Mouse (Mus musculus): ENCODE data around the gene Col4a3. TPM values are rescaled to one million over a fixed set of nuclear protein-coding genes. Genes with fewer than 3 reads are reported as not detected.

Col4a3 gene
- polyA plus RNA-seq, 1 experiment = 0.16 TPM

DNA sequence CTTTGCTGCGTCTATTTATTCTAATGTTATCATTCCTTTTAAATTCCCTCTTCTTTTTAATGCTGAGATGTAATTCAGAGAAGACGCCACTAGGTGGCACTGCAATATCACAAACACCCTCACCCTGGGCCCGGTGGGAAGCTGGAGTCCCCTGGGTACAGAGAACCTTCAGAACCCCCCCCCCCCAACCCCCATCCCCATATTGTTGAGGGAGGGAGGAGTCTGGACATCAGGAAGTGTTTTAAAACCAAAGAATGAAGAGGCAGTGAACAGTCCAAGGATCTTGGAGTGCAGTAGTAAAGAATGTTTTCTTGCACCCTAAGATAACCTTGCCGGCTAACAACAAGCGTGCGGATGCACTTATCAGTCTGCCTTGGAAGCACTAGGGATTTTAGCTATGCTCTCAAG is 32.3 kb upstream of the Col4a3 start:
- TF ChIP-seq POLR2A (IDR thresholded peaks at IDR 0.05; ENCODE audit: control insufficient read depth, extremely low read depth, insufficient read depth, low read length, poor library complexity) = no peak
- DNase-seq = no peak
- no peaks in the 10 kb centered on the region for H3K4me1 ChIP-seq (replicated peaks; ENCODE audit: control insufficient read depth, insufficient read depth, low read length)
- no peaks in the 10 kb centered on the region for H3K36me3 ChIP-seq (ENCODE audit: control insufficient read depth, insufficient read depth, low read length)
- H3K27me3 ChIP-seq (ENCODE audit: control insufficient read depth, insufficient read depth, low read length) = no peaks in the 10 kb centered on the region
- H3K27ac ChIP-seq (ENCODE audit: control insufficient read depth, insufficient read depth, low read length) = no peak overlapping the region
- H3K4me3 ChIP-seq (ENCODE audit: control insufficient read depth, insufficient read depth, low read length) = no peak overlapping the region
- WGBS = 47% methylated on average over 6 of the region's 6 CpGs

- Histone ChIP-seq H3K36me3 (ENCODE audit: control insufficient read depth, insufficient read depth, low read length) (no peaks in the 10 kb centered on the region), H3K4me1 (replicated peaks; ENCODE audit: control insufficient read depth, insufficient read depth, low read length) (no peaks in the 10 kb centered on the region), H3K27ac (ENCODE audit: control insufficient read depth, insufficient read depth, low read length) (no peak overlapping the region), H3K4me3 (ENCODE audit: control insufficient read depth, insufficient read depth, low read length) (no peak overlapping the region), H3K27me3 (ENCODE audit: control insufficient read depth, insufficient read depth, low read length) (no peaks in the 10 kb centered on the region)
- WGBS = 74% methylated on average over 5 of the region's 5 CpGs
- no peak for DNase-seq
- no peak for TF ChIP-seq CTCF (IDR thresholded peaks at IDR 0.05; ENCODE audit: borderline replicate concordance, control insufficient read depth, extremely low read depth, insufficient read depth, low read length, poor library complexity)
- no peak for TF ChIP-seq POLR2A (IDR thresholded peaks at IDR 0.05; ENCODE audit: control insufficient read depth, extremely low read depth, insufficient read depth, low read length, poor library complexity)
Measured at GRCm38 (mm10) chr1:82554889-82555288, 31.8 kb upstream of the Col4a3 start.

DNA sequence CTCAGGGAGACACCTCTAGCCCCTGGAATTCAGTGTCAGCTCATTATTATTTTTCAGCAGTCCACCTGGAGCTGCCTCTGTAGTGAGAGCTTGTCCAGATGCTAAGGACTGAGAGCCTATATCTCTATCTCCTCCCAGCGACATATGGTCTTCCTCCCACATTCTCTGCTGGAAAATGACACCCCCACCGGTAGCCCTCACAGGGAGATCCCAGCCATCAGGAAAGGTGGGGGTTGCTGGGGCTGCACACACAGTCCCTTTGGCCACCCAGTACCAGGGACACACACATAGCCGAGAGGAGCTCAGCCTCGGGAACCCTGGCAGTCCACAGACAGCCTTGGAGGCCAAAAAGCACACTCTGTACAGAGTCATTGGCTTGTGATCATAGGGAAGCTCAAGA is 26.5 kb upstream of the Col4a3 start:
- 85% methylated on average over 4 of the region's 4 CpGs for WGBS
- H3K4me3 ChIP-seq (ENCODE audit: control insufficient read depth, insufficient read depth, low read length) = no peak overlapping the region
- H3K27me3 ChIP-seq (ENCODE audit: control insufficient read depth, insufficient read depth, low read length) = no peaks in the 10 kb centered on the region
- DNase-seq = no peak
- no peak for TF ChIP-seq POLR2A (IDR thresholded peaks at IDR 0.05; ENCODE audit: control insufficient read depth, extremely low read depth, insufficient read depth, low read length, poor library complexity)
- no peak for TF ChIP-seq CTCF (IDR thresholded peaks at IDR 0.05; ENCODE audit: borderline replicate concordance, control insufficient read depth, extremely low read depth, insufficient read depth, low read length, poor library complexity)
- no peaks in the 10 kb centered on the region for H3K4me1 ChIP-seq (replicated peaks; ENCODE audit: control insufficient read depth, insufficient read depth, low read length)
- no peaks in the 10 kb centered on the region for H3K36me3 ChIP-seq (ENCODE audit: control insufficient read depth, insufficient read depth, low read length)
- H3K27ac ChIP-seq (ENCODE audit: control insufficient read depth, insufficient read depth, low read length) = no peak overlapping the region

GRCm38 (mm10) chr1:82569405-82569804 is 17.3 kb upstream of the Col4a3 start:
- 94% methylated on average over 4 of the region's 4 CpGs for WGBS
- H3K27me3 ChIP-seq (ENCODE audit: control insufficient read depth, insufficient read depth, low read length) = no peaks in the 10 kb centered on the region
- no peaks in the 10 kb centered on the region for H3K36me3 ChIP-seq (ENCODE audit: control insufficient read depth, insufficient read depth, low read length)
- no peak for TF ChIP-seq CTCF (IDR thresholded peaks at IDR 0.05; ENCODE audit: borderline replicate concordance, control insufficient read depth, extremely low read depth, insufficient read depth, low read length, poor library complexity)
- no peak for TF ChIP-seq POLR2A (IDR thresholded peaks at IDR 0.05; ENCODE audit: control insufficient read depth, extremely low read depth, insufficient read depth, low read length, poor library complexity)
- no peak overlapping the region for H3K4me3 ChIP-seq (ENCODE audit: control insufficient read depth, insufficient read depth, low read length)
- DNase-seq = no peak
- no peaks in the 10 kb centered on the region for H3K4me1 ChIP-seq (replicated peaks; ENCODE audit: control insufficient read depth, insufficient read depth, low read length)
- H3K27ac ChIP-seq (ENCODE audit: control insufficient read depth, insufficient read depth, low read length) = no peak overlapping the region

DNA sequence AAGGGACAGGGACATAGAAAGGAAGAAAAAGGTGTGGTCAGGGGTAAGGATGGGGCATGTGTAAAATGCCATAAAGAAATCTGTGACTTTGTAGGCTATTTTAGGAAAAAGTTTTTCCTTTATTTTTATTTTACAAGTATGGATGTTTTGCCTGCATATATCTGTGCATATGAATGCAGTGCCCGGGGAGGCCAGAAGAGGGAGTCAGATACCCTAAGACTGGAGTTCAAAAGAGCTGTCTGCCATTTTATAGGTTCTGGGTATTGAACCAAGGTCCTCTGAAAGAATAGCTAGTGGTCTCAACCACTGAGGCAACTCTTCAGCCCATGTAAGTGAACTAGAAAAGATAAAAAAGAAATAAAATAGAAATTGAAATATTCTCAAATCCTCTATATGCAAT is 15.0 kb upstream of the Col4a3 start:
- no peaks in the 10 kb centered on the region for H3K36me3 ChIP-seq (ENCODE audit: control insufficient read depth, insufficient read depth, low read length)
- WGBS = 74% methylated on average over 1 of the region's 1 CpGs
- no peak overlapping the region for H3K27ac ChIP-seq (ENCODE audit: control insufficient read depth, insufficient read depth, low read length)
- no peak overlapping the region for H3K4me3 ChIP-seq (ENCODE audit: control insufficient read depth, insufficient read depth, low read length)
- no peak for DNase-seq
- H3K27me3 ChIP-seq (ENCODE audit: control insufficient read depth, insufficient read depth, low read length) = no peaks in the 10 kb centered on the region
- no peak for TF ChIP-seq POLR2A (IDR thresholded peaks at IDR 0.05; ENCODE audit: control insufficient read depth, extremely low read depth, insufficient read depth, low read length, poor library complexity)
- TF ChIP-seq CTCF (IDR thresholded peaks at IDR 0.05; ENCODE audit: borderline replicate concordance, control insufficient read depth, extremely low read depth, insufficient read depth, low read length, poor library complexity) = no peak
- no peaks in the 10 kb centered on the region for H3K4me1 ChIP-seq (replicated peaks; ENCODE audit: control insufficient read depth, insufficient read depth, low read length)

DNA sequence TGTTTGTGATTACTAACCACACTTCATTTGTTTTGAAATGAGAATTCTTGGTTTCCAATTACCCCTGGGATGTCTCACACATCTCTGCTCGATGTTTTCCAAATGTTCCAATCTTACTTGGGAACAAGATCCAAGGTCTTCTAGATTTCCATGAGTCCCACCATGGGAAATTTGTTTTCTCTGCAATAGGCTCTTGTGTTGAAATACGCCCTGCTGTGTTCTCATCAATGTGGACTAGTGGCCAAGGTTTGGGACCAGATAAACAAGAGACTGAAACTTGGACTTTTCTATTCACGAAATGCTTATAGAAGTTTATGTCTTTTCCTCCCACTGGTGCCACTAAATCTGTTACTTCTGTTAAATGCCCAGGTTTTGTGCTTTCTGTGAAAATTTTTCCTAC is 11.0 kb upstream of the Col4a3 start:
- no peak for DNase-seq
- Histone ChIP-seq H3K27me3 (ENCODE audit: control insufficient read depth, insufficient read depth, low read length) (no peaks in the 10 kb centered on the region), H3K4me3 (ENCODE audit: control insufficient read depth, insufficient read depth, low read length) (no peak overlapping the region), H3K4me1 (replicated peaks; ENCODE audit: control insufficient read depth, insufficient read depth, low read length) (no peaks in the 10 kb centered on the region), H3K27ac (ENCODE audit: control insufficient read depth, insufficient read depth, low read length) (no peak overlapping the region), H3K36me3 (ENCODE audit: control insufficient read depth, insufficient read depth, low read length) (no peaks in the 10 kb centered on the region)
- TF ChIP-seq POLR2A (IDR thresholded peaks at IDR 0.05; ENCODE audit: control insufficient read depth, extremely low read depth, insufficient read depth, low read length, poor library complexity) (no peak), CTCF (IDR thresholded peaks at IDR 0.05; ENCODE audit: borderline replicate concordance, control insufficient read depth, extremely low read depth, insufficient read depth, low read length, poor library complexity) (no peak)
- 89% methylated on average over 3 of the region's 3 CpGs for WGBS

DNA sequence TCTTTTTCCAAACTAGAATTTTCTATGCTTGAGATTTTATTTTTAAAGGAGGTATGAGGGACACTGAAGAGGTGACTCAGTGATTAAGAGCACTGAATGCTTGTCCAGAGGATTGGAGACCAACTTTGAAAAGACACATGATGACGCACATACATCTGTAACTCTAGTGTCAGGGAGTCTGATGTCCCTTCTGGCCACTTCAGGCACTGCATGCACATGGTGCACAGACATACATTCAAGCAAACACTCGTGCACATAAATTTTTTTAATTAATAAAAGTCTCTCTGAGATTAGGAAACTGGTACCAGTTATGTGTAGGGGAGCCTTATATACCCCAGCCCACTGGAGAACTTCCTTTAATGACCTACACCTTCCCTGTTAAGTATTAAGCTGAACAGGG is 10.5 kb upstream of the Col4a3 start:
- WGBS = 77% methylated on average over 2 of the region's 2 CpGs
- H3K27me3 ChIP-seq (ENCODE audit: control insufficient read depth, insufficient read depth, low read length) = no peaks in the 10 kb centered on the region
- H3K4me1 ChIP-seq (replicated peaks; ENCODE audit: control insufficient read depth, insufficient read depth, low read length) = no peaks in the 10 kb centered on the region
- no peak overlapping the region for H3K4me3 ChIP-seq (ENCODE audit: control insufficient read depth, insufficient read depth, low read length)
- TF ChIP-seq POLR2A (IDR thresholded peaks at IDR 0.05; ENCODE audit: control insufficient read depth, extremely low read depth, insufficient read depth, low read length, poor library complexity) (no peak), CTCF (IDR thresholded peaks at IDR 0.05; ENCODE audit: borderline replicate concordance, control insufficient read depth, extremely low read depth, insufficient read depth, low read length, poor library complexity) (no peak)
- DNase-seq = no peak
- no peak overlapping the region for H3K27ac ChIP-seq (ENCODE audit: control insufficient read depth, insufficient read depth, low read length)
- no peaks in the 10 kb centered on the region for H3K36me3 ChIP-seq (ENCODE audit: control insufficient read depth, insufficient read depth, low read length)

Data from thymus, adult 2 months (tissue).